Mouse (Mus musculus): ENCODE data around the gene Gpr4.

Gene Gpr4

GRCm38 (mm10) chr7:19211996-19212755, at the start of gene Gpr4:
Gene Gpr4 (plus strand): TSS chr7:19212538.
- peak; percentile 72 to 83 for DNase-seq

- DNase-seq: no peak
Measured at GRCm38 (mm10) chr7:19162928-19163327, 49.4 kb upstream of the Gpr4 start.

GRCm38 (mm10) chr7:19163752-19164151, 48.6 kb upstream of the Gpr4 start:
- DNase-seq: no peak

- peak; percentile 73 to 81 for DNase-seq
Measured at GRCm38 (mm10) chr7:19164189-19164588, 48.1 kb upstream of the Gpr4 start.

- peak in 1 of 2 experiments; percentile 58 for DNase-seq
Measured at GRCm38 (mm10) chr7:19164978-19165377, 47.4 kb upstream of the Gpr4 start.

GRCm38 (mm10) chr7:19165656-19166423, 46.5 kb upstream of the Gpr4 start, which contains the start of gene Gipr:
Gene Gipr (minus strand): TSS chr7:19166127.
- DNase-seq: peak in 1 of 2 experiments; percentile 44

- DNase-seq: no peak
Measured at GRCm38 (mm10) chr7:19166990-19167389, 45.3 kb upstream of the Gpr4 start.

GRCm38 (mm10) chr7:19169506-19169905, 42.8 kb upstream of the Gpr4 start:
- DNase-seq: no peak

- DNase-seq: peak; percentile 44 to 61
Measured at GRCm38 (mm10) chr7:19170142-19170541, 42.2 kb upstream of the Gpr4 start.

GRCm38 (mm10) chr7:19171831-19172230, 40.5 kb upstream of the Gpr4 start:
- DNase-seq: no peak

- peak; percentile 96 for DNase-seq
Measured at GRCm38 (mm10) chr7:19172874-19173273, 39.5 kb upstream of the Gpr4 start.

GRCm38 (mm10) chr7:19175708-19176515, 36.4 kb upstream of the Gpr4 start, which contains the start of gene Eml2:
Gene Eml2 (plus strand): TSS chr7:19176421.
- DNase-seq: peak; percentile 59 to 70

- no peak for DNase-seq
Measured at GRCm38 (mm10) chr7:19176516-19176947, 35.8 kb upstream of the Gpr4 start.

- no peak for DNase-seq
Measured at GRCm38 (mm10) chr7:19177216-19177615, 35.1 kb upstream of the Gpr4 start.

- no peak for DNase-seq
Measured at GRCm38 (mm10) chr7:19178035-19178434, 34.3 kb upstream of the Gpr4 start.

- peak; percentile 86 to 88 for DNase-seq
Measured at GRCm38 (mm10) chr7:19178443-19179092, 33.8 kb upstream of the Gpr4 start.

- DNase-seq: peak; percentile 79 to 87
Measured at GRCm38 (mm10) chr7:19179173-19179572, 33.2 kb upstream of the Gpr4 start.

- DNase-seq: no peak
Measured at GRCm38 (mm10) chr7:19179936-19180335, 32.4 kb upstream of the Gpr4 start.

GRCm38 (mm10) chr7:19180862-19181429, 31.4 kb upstream of the Gpr4 start:
- DNase-seq: peak; percentile 74 to 85

- DNase-seq: no peak
Measured at GRCm38 (mm10) chr7:19184250-19184649, 28.1 kb upstream of the Gpr4 start.

- DNase-seq: peak; percentile 64 to 70
Measured at GRCm38 (mm10) chr7:19184758-19185157, 27.6 kb upstream of the Gpr4 start.

- DNase-seq: peak in 1 of 2 experiments; percentile 29
Measured at GRCm38 (mm10) chr7:19194676-19195075, 17.7 kb upstream of the Gpr4 start.
